Mouse (Mus musculus) midbrain, embryonic 10.5 days (tissue): Measurements from ENCODE around the gene Mlx. TPM values are rescaled to one million over a fixed set of nuclear protein-coding genes. Genes with fewer than 3 reads are reported as not detected.
"Not testable (repeated sequence)": the region's sequence is repeated elsewhere in the genome, so short reads cannot be mapped to it uniquely, and the experiment has no call there.

ENCODE experiments used
- DNase-seq: peaks from one replicate; pipeline ENCODE4 v3.0.0-alpha.2; 2017; ENCODE audit warnings: low spot score
- H3K27ac ChIP-seq: fragments of 300-500 bp; sonication (generic); replicated peaks from 2 replicates; pipeline ENCODE4 v1.5.1; 2016; ENCODE audit warnings: mild to moderate bottlenecking
- H3K27me3 ChIP-seq: fragments of 300-500 bp; sonication (generic); 2 replicates; pipeline ENCODE4 v1.6.1; 2016; ENCODE audit warnings: low read depth, mild to moderate bottlenecking; ENCODE audit not compliant: poor library complexity, severe bottlenecking
- H3K36me3 ChIP-seq: fragments of 300-500 bp; sonication (generic); 2 replicates; pipeline ENCODE4 v1.6.1; 2016; ENCODE audit warnings: mild to moderate bottlenecking, moderate library complexity
- H3K4me1 ChIP-seq: fragments of 300-500 bp; sonication (generic); 2 replicates; pipeline ENCODE4 v1.6.1; 2016
- H3K4me3 ChIP-seq: fragments of 300-500 bp; sonication (generic); 2 replicates; pipeline ENCODE4 v1.5.1; 2016; ENCODE audit warnings: mild to moderate bottlenecking, moderate library complexity
- H3K9me3 ChIP-seq: fragments of 300-500 bp; sonication (generic); replicated peaks from 2 replicates; pipeline ENCODE4 v1.6.1; 2016; ENCODE audit warnings: mild to moderate bottlenecking
- WGBS: fragments of 180-500 bp; shearing (Covaris S2); methylation state at CpG from one replicate; pipeline ENCODE4 v1.1.7; 2016; 5-methylcytosine and 5-hydroxymethylcytosine counted together
- polyA plus RNA-seq: library from polyadenylated mRNA; unstranded; fragments of >200 nt; fragmentation: Nextera tagmentation; extraction: Ambion mirVana; gene quantifications from 2 replicates; pipeline ENCODE4 v1.2.1, GENCODE M21; 2016

The Mlx gene
- polyA plus RNA-seq, 1 experiment from 2014 or later = 42.7 TPM

DNA sequence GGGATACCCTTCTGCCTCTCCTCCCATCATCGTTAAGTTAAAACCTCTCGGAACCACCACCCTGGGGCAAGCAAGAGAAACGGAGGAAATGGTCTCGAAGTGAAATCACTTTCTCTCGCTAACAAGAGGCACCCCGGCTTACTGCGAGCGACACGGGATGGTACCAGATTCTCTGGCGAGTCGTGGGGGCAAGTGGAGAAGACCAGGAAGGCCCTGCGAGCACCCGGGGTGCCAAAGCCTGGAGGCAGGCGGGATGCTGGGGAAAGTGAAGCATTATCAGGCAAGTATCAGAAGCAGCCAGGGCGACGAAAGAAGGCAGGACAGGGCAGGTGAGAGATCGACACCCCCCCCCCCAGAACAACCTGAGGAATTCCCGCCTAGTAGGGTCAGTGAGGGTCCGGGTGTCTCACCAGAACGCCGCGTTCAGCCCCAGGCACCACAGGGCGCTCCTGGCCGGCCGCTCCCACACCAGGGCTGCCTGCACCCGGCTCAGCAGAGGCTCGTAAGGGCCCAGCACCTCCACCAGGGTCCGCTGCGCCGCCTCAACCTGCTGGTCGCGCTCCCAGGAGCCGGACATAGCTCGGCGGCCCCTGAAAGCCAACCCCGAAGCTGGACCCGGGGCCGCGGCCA, 32.2 kb downstream of the Mlx start:
- Histone ChIP-seq H3K36me3 (peaks cover 43% of the 10 kb centered on the region), H3K9me3 (no peaks in the 10 kb centered on the region), H3K4me1 (peaks cover 40% of the 10 kb centered on the region), H3K27ac (peak overlapping the region; percentile 95), H3K27me3 (no peaks in the 10 kb centered on the region), H3K4me3 (peak overlapping the region; percentile 96)
- DNase-seq = no peak
- WGBS = 1% methylated on average over 39 of the region's 39 CpGs

DNA sequence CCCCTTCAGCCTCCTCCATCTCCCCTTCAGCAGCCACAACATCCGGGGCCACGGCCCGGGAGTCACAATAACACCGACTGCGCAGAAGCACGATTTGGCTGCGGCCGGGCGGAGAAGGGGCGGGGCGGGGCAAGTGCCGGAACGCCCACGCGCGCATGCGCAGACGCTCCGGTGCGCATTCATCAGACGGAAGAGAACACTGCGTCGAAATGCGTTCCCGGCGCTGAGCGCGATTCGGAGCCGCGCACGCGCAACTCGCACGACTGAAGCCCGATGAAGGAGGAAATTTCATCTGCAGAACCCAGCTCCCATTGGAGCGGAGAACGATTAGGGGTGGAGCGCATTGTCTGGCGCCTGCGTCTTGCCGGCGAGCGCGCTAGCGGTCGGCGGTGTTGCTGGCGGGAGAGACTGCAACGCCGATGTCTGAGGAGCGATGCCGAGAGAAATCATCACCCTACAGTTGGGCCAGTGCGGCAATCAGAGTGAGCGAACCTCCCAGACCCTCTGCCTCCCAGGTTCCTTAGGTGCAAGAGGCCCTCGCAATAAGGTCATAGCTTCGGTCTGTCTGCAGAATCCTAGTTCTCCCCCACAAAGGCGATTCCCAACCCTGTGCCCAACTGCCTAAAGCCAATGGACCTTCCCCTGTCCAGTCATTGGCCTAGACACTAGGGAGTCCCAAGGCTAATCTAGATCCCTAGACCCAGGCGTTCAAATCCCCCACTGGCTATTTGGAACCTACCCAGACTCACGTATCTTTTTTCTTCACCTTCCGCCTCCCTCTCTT, 32.9 kb downstream of the Mlx start, which contains the start of the genes Retreg3 and Tubg1:
Gene Retreg3, minus strand, starts transcription at position 133 of the 784 bp plus-strand sequence.
Gene Tubg1, plus strand, starts transcription at position 178 of the 784 bp plus-strand sequence.
- WGBS = under 1% methylated on average over 61 of the region's 61 CpGs
- peak within 1 kb of the TSS; percentile 95 for H3K27ac ChIP-seq
- peak; percentile 100 for DNase-seq
- H3K4me1 ChIP-seq = peaks cover 40% of the 10 kb centered on the region
- H3K36me3 ChIP-seq = peaks cover 50% of the 10 kb centered on the region
- no peaks in the 10 kb centered on the region for H3K9me3 ChIP-seq
- peak within 1 kb of the TSS; percentile 96 for H3K4me3 ChIP-seq
- H3K27me3 ChIP-seq = no peaks in the 10 kb centered on the region

DNA sequence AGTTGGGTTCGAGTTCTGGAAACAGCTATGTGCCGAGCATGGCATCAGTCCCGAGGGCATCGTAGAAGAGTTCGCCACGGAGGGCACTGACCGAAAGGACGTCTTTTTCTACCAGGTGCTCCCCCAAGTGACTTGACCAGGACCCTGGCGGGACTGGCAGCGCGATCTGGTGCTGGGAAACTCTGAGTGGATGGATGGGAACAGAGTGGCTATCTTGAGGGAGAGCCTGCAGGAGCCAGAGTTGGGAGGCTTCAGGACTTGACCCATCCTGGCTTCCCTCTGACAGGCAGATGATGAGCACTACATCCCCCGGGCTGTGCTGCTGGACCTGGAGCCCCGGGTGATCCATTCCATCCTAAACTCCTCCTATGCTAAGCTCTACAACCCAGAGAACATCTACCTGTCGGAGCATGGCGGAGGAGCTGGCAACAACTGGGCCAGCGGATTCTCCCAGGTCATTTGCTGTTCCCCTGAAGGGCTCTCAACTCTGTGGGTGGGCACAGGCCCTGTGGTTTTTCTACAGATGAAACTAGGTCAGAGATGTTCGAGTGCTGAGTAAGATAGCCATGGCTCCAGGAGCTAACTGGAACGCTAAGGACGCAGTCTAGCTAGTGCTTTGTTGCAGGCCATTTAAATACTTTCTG, 33.6 kb downstream of the Mlx start:
- H3K27me3 ChIP-seq = no peaks in the 10 kb centered on the region
- H3K27ac ChIP-seq = peak overlapping the region; percentile 95
- 31% methylated on average over 19 of the region's 19 CpGs for WGBS
- peak overlapping the region; percentile 96 for H3K4me3 ChIP-seq
- H3K9me3 ChIP-seq = no peaks in the 10 kb centered on the region
- no peak for DNase-seq
- H3K4me1 ChIP-seq = peaks cover 38% of the 10 kb centered on the region
- H3K36me3 ChIP-seq = peaks cover 56% of the 10 kb centered on the region

DNA sequence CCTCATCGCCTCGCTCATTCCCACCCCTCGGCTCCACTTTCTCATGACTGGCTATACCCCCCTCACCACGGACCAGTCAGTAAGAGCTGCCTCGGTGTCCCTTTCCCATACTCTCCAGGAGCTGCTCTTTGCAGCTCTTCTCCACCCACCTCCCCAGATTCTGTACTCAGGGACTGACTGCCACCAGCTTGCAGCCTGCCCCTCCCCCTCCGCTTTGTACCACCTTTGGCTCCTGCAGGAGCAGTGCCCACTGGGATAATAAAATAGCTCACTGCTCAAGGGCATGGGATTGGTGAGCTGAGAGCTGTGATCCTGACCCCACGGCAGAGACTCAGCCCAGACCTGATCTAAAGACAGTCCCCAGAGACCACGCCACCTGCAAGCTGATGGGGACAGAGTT, 37.4 kb downstream of the Mlx start:
- Histone ChIP-seq H3K4me1 (peaks cover 15% of the 10 kb centered on the region), H3K9me3 (peaks cover 10% of the 10 kb centered on the region; the same call in 1 of the 2 replicates), H3K36me3 (peaks cover 62% of the 10 kb centered on the region)
- H3K27me3 ChIP-seq, H3K4me3 ChIP-seq, DNase-seq, H3K27ac ChIP-seq: not testable (repeated sequence)
- WGBS = 98% methylated on average over 8 of the region's 8 CpGs

DNA sequence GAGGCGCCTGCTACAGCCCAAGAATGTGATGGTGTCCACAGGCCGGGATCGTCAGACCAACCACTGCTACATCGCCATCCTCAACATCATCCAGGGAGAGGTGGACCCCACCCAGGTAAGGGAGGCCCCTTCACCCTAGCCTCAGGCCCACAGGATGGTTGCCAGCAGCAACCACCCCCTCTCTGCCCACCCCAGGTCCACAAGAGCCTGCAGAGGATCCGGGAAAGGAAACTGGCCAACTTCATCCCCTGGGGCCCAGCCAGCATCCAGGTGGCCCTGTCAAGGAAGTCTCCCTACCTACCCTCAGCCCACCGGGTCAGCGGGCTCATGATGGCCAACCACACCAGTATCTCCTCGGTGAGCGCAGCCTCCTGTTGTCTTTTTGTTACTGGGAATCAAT, 37.9 kb downstream of the Mlx start:
- not testable (repeated sequence) for H3K27ac ChIP-seq, H3K27me3 ChIP-seq, H3K4me3 ChIP-seq, DNase-seq
- peaks cover 10% of the 10 kb centered on the region; the same call in 1 of the 2 replicates for H3K9me3 ChIP-seq
- peaks cover 15% of the 10 kb centered on the region for H3K4me1 ChIP-seq
- WGBS = 94% methylated on average over 9 of the region's 9 CpGs
- H3K36me3 ChIP-seq = peaks cover 62% of the 10 kb centered on the region

DNA sequence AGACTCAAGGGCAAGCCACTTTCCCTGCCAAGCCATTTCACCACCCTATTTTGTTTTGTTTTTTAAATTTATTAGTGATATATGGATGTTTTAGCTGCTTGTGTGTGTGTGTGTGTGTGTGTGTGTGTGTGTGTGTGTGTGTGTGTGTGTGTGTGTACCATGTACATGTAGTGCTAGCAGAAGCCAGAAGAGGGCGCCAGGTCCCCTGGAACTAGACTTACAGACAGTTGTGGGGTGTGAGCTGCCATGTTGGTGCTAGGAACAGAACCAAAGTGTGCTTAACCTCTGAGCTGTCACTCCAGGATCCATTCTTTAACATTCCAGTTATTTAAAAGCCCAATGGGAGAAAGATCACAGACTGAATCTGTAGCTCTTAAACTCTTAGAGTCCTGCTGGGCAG, 40.0 kb downstream of the Mlx start:
- Histone ChIP-seq H3K27ac (no peak overlapping the region), H3K9me3 (peaks cover 14% of the 10 kb centered on the region; the same call in 1 of the 2 replicates), H3K27me3 (no peaks in the 10 kb centered on the region), H3K4me3 (no peak overlapping the region), H3K36me3 (peaks cover 54% of the 10 kb centered on the region), H3K4me1 (no peaks in the 10 kb centered on the region)
- WGBS = 95% methylated on average over 1 of the region's 1 CpGs
- no peak for DNase-seq

DNA sequence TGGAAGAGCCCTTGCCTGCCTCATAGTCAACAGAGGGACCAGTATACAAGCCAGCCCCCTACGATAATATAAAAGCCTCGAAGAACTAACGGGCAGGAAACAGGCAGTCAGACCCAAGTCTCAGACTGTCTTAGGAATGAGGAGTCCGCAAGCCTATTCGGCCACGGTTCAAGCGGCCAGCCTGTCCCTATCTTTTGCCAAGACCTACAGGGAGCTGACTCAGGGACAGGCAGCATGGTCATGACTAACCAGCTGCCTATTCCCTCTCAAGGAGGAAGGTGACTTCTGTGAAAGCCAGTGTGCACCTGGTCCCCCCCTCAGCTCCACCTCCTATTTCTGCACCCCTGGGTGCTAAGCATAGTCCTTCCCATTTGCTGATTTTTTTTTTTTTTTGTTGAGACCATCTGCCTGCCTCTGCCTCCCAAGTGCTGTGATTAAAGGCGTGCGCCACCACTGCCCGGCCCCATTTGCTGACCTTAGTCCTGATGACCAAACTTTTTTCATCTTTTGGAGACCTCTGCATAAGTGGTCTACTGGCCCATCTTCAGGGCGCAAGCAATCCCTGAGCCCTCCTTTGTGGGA, 42.0 kb downstream of the Mlx start:
- Histone ChIP-seq H3K4me1 (no peaks in the 10 kb centered on the region), H3K4me3 (no peak overlapping the region), H3K9me3 (peaks cover 14% of the 10 kb centered on the region; the same call in 1 of the 2 replicates), H3K36me3 (peaks cover 34% of the 10 kb centered on the region), H3K27ac (no peak overlapping the region), H3K27me3 (no peaks in the 10 kb centered on the region)
- 84% methylated on average over 11 of the region's 11 CpGs for WGBS
- no peak for DNase-seq

DNA sequence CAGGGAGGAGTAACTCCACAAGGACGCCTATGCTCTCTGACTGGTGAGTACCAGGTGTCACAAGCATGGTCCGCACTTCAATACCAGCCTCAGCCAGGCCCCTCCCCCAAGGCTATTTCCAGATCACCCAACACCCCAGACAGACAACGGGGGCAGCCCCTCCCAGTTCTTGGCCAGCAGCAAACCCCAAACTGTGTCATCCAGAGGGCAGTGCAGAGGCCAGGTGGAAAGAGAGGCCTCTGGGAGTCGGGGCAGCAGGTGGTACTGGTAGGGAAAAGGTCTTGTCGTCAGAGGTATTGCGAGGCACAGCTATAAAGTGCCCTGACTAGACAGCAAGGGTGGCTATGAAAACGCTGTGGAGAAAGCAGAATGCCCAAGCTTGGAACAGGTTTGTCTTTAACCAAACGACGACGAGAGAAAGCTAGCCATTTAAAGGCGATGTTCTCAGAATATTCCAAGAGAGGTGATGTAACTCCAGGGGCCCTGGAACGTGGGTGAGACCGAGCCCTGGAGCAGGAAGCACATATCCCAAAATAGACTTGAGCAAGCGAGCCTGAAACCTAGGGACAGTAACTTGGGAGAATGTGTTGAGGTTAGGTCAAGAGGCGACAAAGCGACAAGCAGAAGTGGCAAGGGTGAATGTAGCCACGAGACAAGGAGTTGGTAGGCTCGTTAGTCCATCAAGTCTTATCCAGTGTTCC, 43.1 kb downstream of the Mlx start:
- peaks cover 23% of the 10 kb centered on the region for H3K36me3 ChIP-seq
- no peak overlapping the region for H3K4me3 ChIP-seq
- 58% methylated on average over 18 of the region's 18 CpGs for WGBS
- no peaks in the 10 kb centered on the region for H3K27me3 ChIP-seq
- no peak for DNase-seq
- no peaks in the 10 kb centered on the region for H3K4me1 ChIP-seq
- no peak overlapping the region for H3K27ac ChIP-seq
- H3K9me3 ChIP-seq = peaks cover 14% of the 10 kb centered on the region; the same call in 1 of the 2 replicates

DNA sequence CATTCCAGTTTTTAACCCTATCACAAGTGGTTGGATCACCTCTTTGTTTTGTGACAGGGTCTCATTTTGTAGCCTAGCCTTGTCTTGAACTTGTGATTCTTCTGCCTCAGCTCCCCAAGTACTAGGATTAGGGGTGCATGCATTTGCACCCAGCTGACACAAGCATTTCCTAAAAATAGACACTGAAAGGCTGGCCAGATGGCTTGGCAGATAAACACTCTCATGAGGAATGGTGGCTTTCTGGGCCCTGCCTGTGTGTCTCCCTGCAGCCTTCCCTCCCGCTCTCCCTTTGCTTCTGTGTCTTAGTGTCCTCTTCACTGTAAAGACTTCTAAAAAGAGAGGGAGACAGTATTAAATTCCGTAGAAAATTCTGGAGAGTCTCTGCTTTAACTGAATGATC, 44.1 kb downstream of the Mlx start:
- H3K4me3 ChIP-seq = no peak overlapping the region
- no peaks in the 10 kb centered on the region for H3K27me3 ChIP-seq
- peaks cover 14% of the 10 kb centered on the region; the same call in 1 of the 2 replicates for H3K9me3 ChIP-seq
- H3K36me3 ChIP-seq = peaks cover 14% of the 10 kb centered on the region
- H3K4me1 ChIP-seq = no peaks in the 10 kb centered on the region
- H3K27ac ChIP-seq = no peak overlapping the region
- DNase-seq = no peak
- WGBS = 96% methylated on average over 2 of the region's 2 CpGs

DNA sequence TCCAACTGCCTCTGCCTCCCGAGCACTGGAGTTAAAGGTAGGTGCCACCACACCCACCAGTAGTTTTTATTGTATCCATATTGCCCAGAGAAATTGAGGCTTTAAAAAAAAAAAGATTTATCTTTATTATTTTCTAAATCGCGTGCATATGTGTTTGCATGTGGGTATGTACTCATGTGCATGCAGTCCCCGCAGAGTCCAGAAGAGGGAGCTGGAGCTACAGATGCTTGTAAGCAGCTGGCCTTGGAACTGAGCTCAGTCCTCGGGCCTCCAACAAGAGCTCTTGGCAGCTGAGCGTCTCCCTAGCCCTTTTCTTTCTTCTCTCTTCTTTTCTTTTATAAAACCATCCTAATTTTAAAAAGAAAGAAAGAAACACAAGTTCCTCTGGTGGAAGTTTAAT, 44.6 kb downstream of the Mlx start:
- 91% methylated on average over 6 of the region's 6 CpGs for WGBS
- Histone ChIP-seq H3K27me3 (no peaks in the 10 kb centered on the region), H3K36me3 (peaks cover 8% of the 10 kb centered on the region), H3K4me3 (no peak overlapping the region), H3K27ac (no peak overlapping the region), H3K4me1 (no peaks in the 10 kb centered on the region), H3K9me3 (peaks cover 11% of the 10 kb centered on the region; the same call in 1 of the 2 replicates)
- no peak for DNase-seq

DNA sequence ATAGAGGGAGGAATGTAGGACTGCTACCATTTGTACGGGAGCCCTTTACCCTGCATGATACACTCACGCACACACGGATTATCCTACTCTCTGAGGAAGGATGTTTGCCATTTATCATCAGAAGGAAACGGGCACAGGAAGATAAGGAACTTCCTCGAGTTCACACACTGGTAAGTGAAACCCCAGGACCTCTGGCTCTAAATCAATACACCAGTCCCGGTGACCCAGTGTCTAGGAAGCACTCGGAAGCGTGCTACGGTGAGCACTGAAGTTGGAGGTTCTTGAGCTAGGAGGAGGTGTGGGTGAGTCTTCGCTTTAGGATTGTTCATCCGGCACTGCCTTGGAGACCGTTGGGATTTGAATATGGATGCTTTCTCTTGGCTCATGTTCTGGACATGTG, 46.0 kb downstream of the Mlx start:
- H3K27ac ChIP-seq = no peak overlapping the region

More for the DNA sequence above, 46.0 kb downstream of the Mlx start:
- WGBS = 88% methylated on average over 12 of the region's 12 CpGs
- no peak overlapping the region for H3K4me3 ChIP-seq
- peaks cover 4% of the 10 kb centered on the region; the same call in 1 of the 2 replicates for H3K9me3 ChIP-seq
- H3K4me1 ChIP-seq = no peaks in the 10 kb centered on the region
- no peaks in the 10 kb centered on the region for H3K36me3 ChIP-seq
- H3K27me3 ChIP-seq = no peaks in the 10 kb centered on the region
- DNase-seq = no peak
